Mouse (Mus musculus) small intestine, adult 2 months (tissue): ENCODE data around the gene Atp6v0a4.

Experiments used
- CTCF ChIP-seq: fragments of 200-500 bp; IDR thresholded peaks from 2 replicates; pipeline ENCODE4 v1.5.1; 2012; ENCODE audit warnings: low read depth, mild to moderate bottlenecking, control low read depth, inconsistent platforms, low read length, moderate library complexity, mixed read lengths; ENCODE audit not compliant: insufficient replicate concordance, insufficient read length; ENCODE audit errors: extremely low read depth
- POLR2A ChIP-seq: fragments of 200-500 bp; IDR thresholded peaks from 2 replicates; pipeline ENCODE4 v1.6.1; 2012; ENCODE audit warnings: low read depth, mild to moderate bottlenecking, control low read depth, inconsistent platforms, low read length, moderate library complexity

GRCm38 (mm10) chr6:38123471-38124206, 747 bp downstream of the Atp6v0a4 start:
- TF ChIP-seq CTCF (no peak), POLR2A (no peak)
